Mouse (Mus musculus) heart, embryonic 11.5 days (tissue): ENCODE results near the gene Senp7. TPM values are rescaled to one million over a fixed set of nuclear protein-coding genes. Genes with fewer than 3 reads are reported as not detected.
"Not testable (repeated sequence)": the region's sequence is repeated elsewhere in the genome, so short reads cannot be mapped to it uniquely, and the experiment has no call there.

Experiments
- ATAC-seq: fragments of 200-750 bp; cut with Nextera tagmentation; replicated peaks from 2 replicates; pipeline ENCODE4 v1.8.0; 2017; ENCODE audit warnings: moderate library complexity; ENCODE audit not compliant: insufficient number of reproducible peaks, low FRiP score, low TSS enrichment
- H3K27ac ChIP-seq: fragments of 300-500 bp; sonication (generic); 2 replicates; pipeline ENCODE4 v1.5.1; 2014; ENCODE audit warnings: mild to moderate bottlenecking, low read depth, low read length
- H3K27me3 ChIP-seq: fragments of 300-500 bp; sonication (generic); 2 replicates; pipeline ENCODE4 v1.6.1; 2014; ENCODE audit warnings: mild to moderate bottlenecking, low read length, mixed read lengths; ENCODE audit not compliant: control insufficient read depth, insufficient read depth
- H3K36me3 ChIP-seq: fragments of 300-500 bp; sonication (generic); 2 replicates; pipeline ENCODE4 v1.6.1; 2014; ENCODE audit warnings: mild to moderate bottlenecking, low read length, moderate library complexity, mixed read lengths; ENCODE audit not compliant: control insufficient read depth, insufficient read depth
- H3K4me1 ChIP-seq: fragments of 300-500 bp; sonication (generic); 2 replicates; pipeline ENCODE4 v1.6.1; 2014; ENCODE audit warnings: low read length; ENCODE audit not compliant: control insufficient read depth, insufficient read depth
- H3K4me2 ChIP-seq: fragments of 300-500 bp; sonication (generic); 2 replicates; pipeline ENCODE4 v1.6.1; 2014; ENCODE audit warnings: mild to moderate bottlenecking, moderate library complexity
- H3K4me3 ChIP-seq: fragments of 300-500 bp; sonication (generic); 2 replicates; pipeline ENCODE4 v1.5.1; 2014; ENCODE audit warnings: low read depth, low read length
- H3K9ac ChIP-seq: fragments of 300-500 bp; sonication (generic); 2 replicates; pipeline ENCODE4 v1.6.1; 2014; ENCODE audit warnings: mild to moderate bottlenecking, low read depth, low read length, moderate library complexity
- H3K9me3 ChIP-seq: fragments of 300-500 bp; sonication (generic); replicated peaks from 2 replicates; pipeline ENCODE4 v1.6.1; 2016; ENCODE audit warnings: low read length; ENCODE audit not compliant: control insufficient read depth
- WGBS: fragments of 180-500 bp; shearing (Covaris S2); extraction: QIAGEN DNeasy Blood & Tissue Kit; methylation state at CpG from one replicate; pipeline ENCODE4 v1.1.7; 2014; ENCODE audit not compliant: insufficient replicate concordance; 5-methylcytosine and 5-hydroxymethylcytosine counted together
- polyA plus RNA-seq: library from polyadenylated mRNA; unstranded; fragments of >200 nt; fragmentation: Nextera tagmentation; extraction: Ambion mirVana; gene quantifications from 2 replicates; pipeline ENCODE4 v1.2.1, GENCODE M21; 2014

Senp7 gene
- polyA plus RNA-seq, 1 experiment from 2014 or later = 24.8 TPM

- Histone ChIP-seq H3K36me3 (no peaks in the 10 kb centered on the region), H3K27me3 (no peaks in the 10 kb centered on the region), H3K27ac (no peak overlapping the region), H3K4me2 (no peak overlapping the region), H3K9me3 (no peaks in the 10 kb centered on the region), H3K4me3 (no peak overlapping the region), H3K4me1 (no peaks in the 10 kb centered on the region), H3K9ac (no peak overlapping the region)
- ATAC-seq = no peak
- 68% methylated on average over 7 of the region's 7 CpGs for WGBS
These were observed 14.0 kb downstream of the Senp7 start for GRCm38 (mm10) chr16:56061995-56062594.

GRCm38 (mm10) chr16:56062981-56063380, 14.8 kb downstream of the Senp7 start:
- H3K4me3 ChIP-seq = no peak overlapping the region
- H3K9ac ChIP-seq = no peak overlapping the region
- H3K27ac ChIP-seq = no peak overlapping the region
- 73% methylated on average over 11 of the region's 11 CpGs for WGBS
- H3K4me2 ChIP-seq = no peak overlapping the region
- no peaks in the 10 kb centered on the region for H3K9me3 ChIP-seq
- no peaks in the 10 kb centered on the region for H3K27me3 ChIP-seq
- no peaks in the 10 kb centered on the region for H3K36me3 ChIP-seq
- ATAC-seq = no peak
- no peaks in the 10 kb centered on the region for H3K4me1 ChIP-seq

DNA sequence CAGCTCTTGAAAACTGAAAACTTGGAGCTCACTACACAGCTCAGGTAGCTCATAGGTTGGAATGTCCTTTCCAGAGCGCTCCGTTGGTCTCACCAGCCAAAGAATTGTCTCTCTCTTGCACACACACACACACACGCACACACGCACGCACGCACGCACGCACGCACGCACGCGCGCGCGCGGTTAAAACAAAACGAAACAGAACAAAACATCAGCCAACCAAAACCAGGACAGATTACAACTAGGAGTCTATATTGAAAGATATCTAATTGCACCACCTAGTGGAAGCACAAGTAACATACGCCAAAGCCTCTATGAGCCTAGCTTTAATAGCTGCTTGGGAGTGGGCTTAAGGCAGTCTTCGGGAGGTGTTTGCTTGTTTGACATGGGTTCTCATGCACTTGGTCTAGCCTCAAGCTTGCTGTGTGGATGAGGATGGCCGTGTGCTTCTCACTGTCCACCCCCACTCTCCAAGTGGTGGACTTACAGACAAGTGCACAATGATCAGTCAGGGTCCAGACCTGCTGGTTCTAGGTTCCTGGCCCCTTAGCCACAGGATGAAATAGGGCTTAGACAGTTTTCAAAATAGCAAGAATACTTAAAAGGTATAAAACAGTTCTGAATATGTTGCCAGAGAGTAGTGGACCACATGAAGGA, 16.3 kb downstream of the Senp7 start:
- H3K27ac ChIP-seq = no peak overlapping the region
- WGBS = 7% methylated on average over 20 of the region's 20 CpGs
- no peaks in the 10 kb centered on the region for H3K36me3 ChIP-seq
- H3K9ac ChIP-seq = peak overlapping the region; percentile 69
- H3K4me1 ChIP-seq = no peaks in the 10 kb centered on the region
- H3K4me3 ChIP-seq = peak overlapping the region; percentile 50
- H3K4me2 ChIP-seq = peak overlapping the region; percentile 69
- H3K27me3 ChIP-seq = no peaks in the 10 kb centered on the region
- peak; percentile 77 for ATAC-seq
- no peaks in the 10 kb centered on the region for H3K9me3 ChIP-seq

DNA sequence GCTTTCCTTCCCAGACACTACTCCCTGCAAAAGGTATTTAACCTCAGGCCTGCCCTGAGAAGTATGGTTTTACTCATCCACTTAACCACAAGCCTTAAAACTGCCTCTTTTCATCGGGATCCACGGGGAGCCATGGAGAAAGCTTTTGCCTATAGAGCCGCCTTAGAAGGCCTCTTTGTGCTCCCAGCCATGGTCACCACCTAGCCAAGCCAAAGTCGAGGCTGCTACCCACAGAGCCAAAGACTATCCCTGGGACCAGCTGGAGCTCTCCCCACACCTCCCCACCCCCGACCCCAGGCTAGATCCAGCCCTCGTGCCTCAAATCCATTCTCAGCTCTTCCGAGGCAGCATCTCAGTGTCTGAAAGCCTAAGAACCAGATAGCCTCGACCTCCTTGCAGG, 18.0 kb downstream of the Senp7 start:
- ATAC-seq = no peak
- WGBS = 52% methylated on average over 8 of the region's 8 CpGs
- no peaks in the 10 kb centered on the region for H3K27me3 ChIP-seq
- no peaks in the 10 kb centered on the region for H3K9me3 ChIP-seq
- no peaks in the 10 kb centered on the region for H3K4me1 ChIP-seq
- no peaks in the 10 kb centered on the region for H3K36me3 ChIP-seq
- H3K9ac ChIP-seq = no peak overlapping the region
- no peak overlapping the region for H3K4me3 ChIP-seq
- no peak overlapping the region for H3K4me2 ChIP-seq
- no peak overlapping the region for H3K27ac ChIP-seq

- H3K4me2 ChIP-seq = no peak overlapping the region
- H3K9ac ChIP-seq = no peak overlapping the region
- no peaks in the 10 kb centered on the region for H3K36me3 ChIP-seq
- WGBS = 86% methylated on average over 6 of the region's 6 CpGs
- H3K27ac ChIP-seq = no peak overlapping the region
- H3K4me3 ChIP-seq = no peak overlapping the region
- H3K9me3 ChIP-seq = no peaks in the 10 kb centered on the region
- ATAC-seq = no peak
- no peaks in the 10 kb centered on the region for H3K4me1 ChIP-seq
- no peaks in the 10 kb centered on the region for H3K27me3 ChIP-seq
These were observed 20.5 kb downstream of the Senp7 start for GRCm38 (mm10) chr16:56068523-56069070.

DNA sequence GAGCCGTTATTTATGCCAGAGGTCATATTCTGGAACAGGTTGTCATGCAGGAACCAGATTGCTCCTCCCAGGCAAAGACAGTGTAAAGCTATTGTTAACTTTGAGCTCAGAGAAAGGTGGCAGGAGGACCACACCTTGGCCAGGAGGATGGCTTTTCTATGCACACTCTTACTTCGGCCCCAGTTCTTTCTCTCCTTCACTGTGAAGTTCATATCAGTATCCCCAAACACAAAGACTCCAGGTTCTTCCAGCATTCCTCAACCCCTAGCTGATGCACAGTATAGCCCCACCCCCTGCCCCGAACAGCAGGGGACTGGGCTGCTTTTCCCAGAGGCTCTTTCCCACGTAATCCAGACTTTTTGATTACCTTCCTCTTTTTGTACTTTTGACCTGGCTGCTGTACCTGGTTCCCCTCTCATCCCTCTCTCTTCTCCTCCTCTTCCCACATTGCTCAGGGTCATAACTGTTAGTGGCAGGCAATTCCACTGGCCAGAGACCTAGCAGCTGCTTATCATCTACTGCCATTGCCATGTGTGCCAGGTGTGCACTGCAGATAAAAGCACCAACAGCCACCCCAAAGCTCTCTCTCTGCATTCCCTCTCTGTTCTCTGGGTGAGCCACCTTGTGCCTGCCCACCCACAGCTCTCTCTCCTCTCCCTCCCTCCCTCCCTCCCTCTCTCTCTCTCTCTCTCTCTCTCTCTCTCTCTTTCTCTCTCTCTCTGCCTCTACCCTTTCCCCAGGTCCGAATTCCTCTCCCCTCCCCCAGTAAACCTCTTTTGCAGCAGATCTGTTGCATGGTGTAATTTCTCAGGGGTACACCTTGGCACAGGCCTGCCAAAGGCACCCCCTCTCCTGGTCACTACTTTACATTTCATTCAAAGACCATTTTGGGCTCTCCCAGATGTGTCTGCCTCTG, 23.4 kb downstream of the Senp7 start:
- no peaks in the 10 kb centered on the region for H3K36me3 ChIP-seq
- H3K4me3 ChIP-seq = no peak overlapping the region
- H3K9me3 ChIP-seq = no peaks in the 10 kb centered on the region
- no peak overlapping the region for H3K9ac ChIP-seq
- 42% methylated on average over 5 of the region's 5 CpGs for WGBS
- ATAC-seq = peak; percentile 85
- H3K4me2 ChIP-seq = peak overlapping the region; percentile 19
- H3K4me1 ChIP-seq = no peaks in the 10 kb centered on the region
- peak overlapping the region; percentile 85 for H3K27ac ChIP-seq
- no peaks in the 10 kb centered on the region for H3K27me3 ChIP-seq

GRCm38 (mm10) chr16:56072533-56072932, 24.4 kb downstream of the Senp7 start:
- Histone ChIP-seq H3K4me2 (no peak overlapping the region), H3K27ac (no peak overlapping the region), H3K4me1 (no peaks in the 10 kb centered on the region), H3K27me3 (no peaks in the 10 kb centered on the region), H3K9me3 (no peaks in the 10 kb centered on the region), H3K9ac (no peak overlapping the region), H3K36me3 (no peaks in the 10 kb centered on the region), H3K4me3 (no peak overlapping the region)
- no peak for ATAC-seq
- 84% methylated on average over 6 of the region's 6 CpGs for WGBS

DNA sequence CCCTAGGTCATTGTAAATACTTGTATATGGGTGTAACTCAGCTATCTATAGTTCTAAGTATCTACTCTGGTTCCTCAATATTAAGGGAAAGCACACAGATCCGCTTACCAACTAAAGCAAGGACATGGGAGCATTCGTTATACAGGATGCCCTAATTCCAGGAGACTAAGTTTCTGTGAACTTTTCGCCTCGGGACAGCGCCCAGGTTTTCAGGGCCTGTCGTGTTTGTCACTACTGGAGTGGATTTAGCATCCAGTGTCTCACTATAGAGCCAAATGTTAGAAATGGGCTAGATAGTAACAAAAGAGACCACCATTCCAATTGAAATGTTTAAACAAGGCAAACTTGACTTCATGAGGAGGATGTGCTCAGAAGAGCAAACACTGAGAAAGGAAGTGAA, 25.0 kb downstream of the Senp7 start:
- WGBS = 88% methylated on average over 6 of the region's 6 CpGs
- not testable (repeated sequence) for H3K9ac ChIP-seq, ATAC-seq, H3K27ac ChIP-seq, H3K4me3 ChIP-seq, H3K4me2 ChIP-seq, H3K4me1 ChIP-seq, H3K9me3 ChIP-seq, H3K36me3 ChIP-seq, H3K27me3 ChIP-seq
